Mouse (Mus musculus): Measurements from ENCODE around the gene Vrk1. TPM values are rescaled to one million over a fixed set of nuclear protein-coding genes. Genes with fewer than 3 reads are reported as not detected.

Gene Vrk1
- 38.0 and 54.6 TPM in 2 replicates for polyA plus RNA-seq (2015; fragmentation: Nextera tagmentation; extraction: Ambion mirVana)

GRCm38 (mm10) chr12:106010065-106010915, at the start of gene Vrk1:
Gene Vrk1 (plus strand): TSS chr12:106010228.

Other genes starting within 250 kb of the Vrk1 start
- 106 and 147 TPM in 2 replicates for gene Papola, start 225.5 kb upstream of the Vrk1 start, polyA plus RNA-seq (2015; fragmentation: Nextera tagmentation; extraction: Ambion mirVana)

Data from adrenal gland, postnatal 0 days (tissue).